Mouse (Mus musculus): Measurements from ENCODE around the gene Ell. TPM values are rescaled to one million over a fixed set of nuclear protein-coding genes. Genes with fewer than 3 reads are reported as not detected.
A peak's percentile ranks its signal among the peaks of the same experiment; 100 is the strongest.

Gene Ell
- polyA plus RNA-seq, 1 experiment from 2014 or later: 9.5 TPM

- Histone ChIP-seq H3K36me3 (replicated peaks; ENCODE audit: insufficient read depth, low read length) (peaks cover 37% of the 10 kb centered on the region), H3K4me2 (ENCODE audit: low read depth, low read length) (peak overlapping the region; percentile 99), H3K27me3 (ENCODE audit: insufficient read depth, low read length) (no peaks in the 10 kb centered on the region), H3K9me3 (ENCODE audit: low read length) (no peaks in the 10 kb centered on the region), H3K4me1 (ENCODE audit: insufficient read depth) (peaks cover 27% of the 10 kb centered on the region), H3K27ac (ENCODE audit: low read depth) (peak overlapping the region; percentile 65), H3K9ac (replicated peaks) (no peak overlapping the region), H3K4me3 (ENCODE audit: low read depth, low read length) (no peak overlapping the region)
- ATAC-seq: no peak
- no peak for TF ChIP-seq EP300 (IDR thresholded peaks at IDR 0.05; ENCODE audit: low read depth)
- no peak for TF ChIP-seq CTCF (IDR thresholded peaks at IDR 0.05; ENCODE audit: low read depth)
- 58% methylated on average over 8 of the region's 8 CpGs for whole genome bisulfite sequencing (ENCODE audit: insufficient replicate concordance)
- DNase-seq: no peak
Measured at GRCm38 (mm10) chr8:70593173-70593572, 53.9 kb downstream of the Ell start.

GRCm38 (mm10) chr8:70593961-70594609 lies 54.8 kb downstream of the Ell start, which contains the start of gene Isyna1:
Gene Isyna1, plus strand, starts transcription at chr8:70594373.
- Histone ChIP-seq H3K27ac (ENCODE audit: low read depth) (peak within 1 kb of the TSS; percentile 65), H3K4me1 (ENCODE audit: insufficient read depth) (peaks cover 27% of the 10 kb centered on the region), H3K4me3 (ENCODE audit: low read depth, low read length) (peak within 1 kb of the TSS; percentile 67), H3K9me3 (ENCODE audit: low read length) (no peaks in the 10 kb centered on the region), H3K27me3 (ENCODE audit: insufficient read depth, low read length) (no peaks in the 10 kb centered on the region), H3K4me2 (ENCODE audit: low read depth, low read length) (peak within 1 kb of the TSS; percentile 99), H3K9ac (replicated peaks) (peak within 1 kb of the TSS; percentile 68), H3K36me3 (replicated peaks; ENCODE audit: insufficient read depth, low read length) (peaks cover 34% of the 10 kb centered on the region)
- peak; percentile 79 for ATAC-seq
- TF ChIP-seq EP300 (IDR thresholded peaks at IDR 0.05; ENCODE audit: low read depth) (no peak), CTCF (IDR thresholded peaks at IDR 0.05; ENCODE audit: low read depth) (0 out of 2 replicates have a peak, but pooled peaks have one; percentile 5)
- WGBS (ENCODE audit: insufficient replicate concordance): 2% methylated on average over 40 of the region's 40 CpGs
- DNase-seq: peak; percentile 92

DNA sequence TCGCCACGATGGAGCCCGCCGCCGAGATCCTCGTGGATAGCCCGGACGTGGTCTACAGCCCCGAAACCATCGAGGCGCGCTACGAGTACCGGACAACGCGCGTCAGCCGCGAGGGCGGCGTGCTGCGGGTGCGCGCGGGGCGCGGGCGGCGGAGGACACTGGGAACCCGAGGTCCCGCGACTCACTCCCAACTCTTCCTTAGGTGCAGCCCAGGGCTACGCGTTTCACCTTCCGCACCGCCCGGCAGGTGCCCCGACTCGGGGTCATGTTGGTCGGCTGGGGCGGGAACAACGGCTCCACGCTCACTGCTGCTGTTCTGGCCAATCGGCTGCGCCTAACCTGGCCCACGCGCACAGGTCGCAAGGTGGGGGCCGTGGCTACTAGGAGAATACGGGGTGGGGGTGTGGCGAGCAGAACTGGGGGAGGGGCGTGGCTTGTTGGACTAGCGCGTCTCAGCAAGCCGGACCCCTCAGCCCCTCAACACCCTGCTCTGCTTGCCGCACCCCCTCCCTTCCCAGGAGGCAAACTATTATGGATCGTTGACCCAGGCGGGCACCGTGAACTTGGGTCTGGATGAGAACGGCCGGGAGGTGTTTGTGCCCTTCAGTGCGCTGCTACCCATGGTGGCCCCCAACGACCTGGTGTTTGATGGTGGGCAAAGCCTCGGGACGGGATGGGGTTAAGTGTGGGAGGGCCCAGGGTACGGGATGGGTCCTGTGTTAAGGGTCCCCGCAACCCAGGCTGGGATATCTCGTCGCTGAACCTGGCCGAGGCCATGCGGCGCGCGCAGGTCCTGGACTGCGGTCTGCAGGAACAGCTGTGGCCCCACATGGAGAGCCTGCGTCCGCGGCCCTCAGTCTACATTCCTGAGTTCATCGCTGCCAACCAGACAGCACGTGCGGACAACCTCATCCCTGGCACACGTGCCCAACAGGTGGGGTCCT lies 55.6 kb downstream of the Ell start:
- Histone ChIP-seq H3K4me3 (ENCODE audit: low read depth, low read length) (peak overlapping the region; percentile 67), H3K36me3 (replicated peaks; ENCODE audit: insufficient read depth, low read length) (peaks cover 28% of the 10 kb centered on the region), H3K27ac (ENCODE audit: low read depth) (peak overlapping the region; percentile 65), H3K4me1 (ENCODE audit: insufficient read depth) (peaks cover 27% of the 10 kb centered on the region), H3K27me3 (ENCODE audit: insufficient read depth, low read length) (no peaks in the 10 kb centered on the region), H3K9me3 (ENCODE audit: low read length) (no peaks in the 10 kb centered on the region), H3K9ac (replicated peaks) (peak overlapping the region; percentile 68), H3K4me2 (ENCODE audit: low read depth, low read length) (peak overlapping the region; percentile 99)
- ATAC-seq (peak; percentile 33), DNase-seq (peak; percentile 57)
- WGBS (ENCODE audit: insufficient replicate concordance): 17% methylated on average over 70 of the region's 82 CpGs
- TF ChIP-seq CTCF (IDR thresholded peaks at IDR 0.05; ENCODE audit: low read depth) (no peak), EP300 (IDR thresholded peaks at IDR 0.05; ENCODE audit: low read depth) (no peak)

- 93% methylated on average over 12 of the region's 12 CpGs for WGBS (ENCODE audit: insufficient replicate concordance)
- no peak overlapping the region for H3K27ac ChIP-seq (ENCODE audit: low read depth)
- H3K9ac ChIP-seq (replicated peaks): no peak overlapping the region
- no peak for DNase-seq
- no peaks in the 10 kb centered on the region for H3K9me3 ChIP-seq (ENCODE audit: low read length)
- peaks cover 33% of the 10 kb centered on the region for H3K4me1 ChIP-seq (ENCODE audit: insufficient read depth)
- no peak overlapping the region for H3K4me3 ChIP-seq (ENCODE audit: low read depth, low read length)
- ATAC-seq: no peak
- no peak overlapping the region for H3K4me2 ChIP-seq (ENCODE audit: low read depth, low read length)
- no peak for TF ChIP-seq EP300 (IDR thresholded peaks at IDR 0.05; ENCODE audit: low read depth)
- TF ChIP-seq CTCF (IDR thresholded peaks at IDR 0.05; ENCODE audit: low read depth): no peak
- peaks cover 20% of the 10 kb centered on the region for H3K36me3 ChIP-seq (replicated peaks; ENCODE audit: insufficient read depth, low read length)
- H3K27me3 ChIP-seq (ENCODE audit: insufficient read depth, low read length): no peaks in the 10 kb centered on the region
Measured at GRCm38 (mm10) chr8:70595811-70596210, 56.6 kb downstream of the Ell start.

GRCm38 (mm10) chr8:70596216-70596615 lies 57.0 kb downstream of the Ell start:
- peaks cover 37% of the 10 kb centered on the region for H3K4me1 ChIP-seq (ENCODE audit: insufficient read depth)

More at GRCm38 (mm10) chr8:70596216-70596615, 57.0 kb downstream of the Ell start:
- no peak overlapping the region for H3K9ac ChIP-seq (replicated peaks)
- ATAC-seq (no peak), DNase-seq (no peak)
- no peaks in the 10 kb centered on the region for H3K27me3 ChIP-seq (ENCODE audit: insufficient read depth, low read length)
- H3K36me3 ChIP-seq (replicated peaks; ENCODE audit: insufficient read depth, low read length): peaks cover 19% of the 10 kb centered on the region
- WGBS (ENCODE audit: insufficient replicate concordance): 90% methylated on average over 18 of the region's 18 CpGs
- no peak overlapping the region for H3K27ac ChIP-seq (ENCODE audit: low read depth)
- no peak overlapping the region for H3K4me2 ChIP-seq (ENCODE audit: low read depth, low read length)
- no peaks in the 10 kb centered on the region for H3K9me3 ChIP-seq (ENCODE audit: low read length)
- no peak overlapping the region for H3K4me3 ChIP-seq (ENCODE audit: low read depth, low read length)
- TF ChIP-seq CTCF (IDR thresholded peaks at IDR 0.05; ENCODE audit: low read depth) (no peak), EP300 (IDR thresholded peaks at IDR 0.05; ENCODE audit: low read depth) (no peak)

Measured in liver, postnatal 0 days (tissue).